Mouse (Mus musculus): ENCODE results near the gene Fam83d. TPM values are rescaled to one million over a fixed set of nuclear protein-coding genes. Genes with fewer than 3 reads are reported as not detected.

Fam83d gene
- 47.1 and 54.1 TPM in 2 replicates for polyA plus RNA-seq (2014; fragmentation: Nextera tagmentation; extraction: Ambion mirVana)

- peak within 1 kb of the TSS; percentile 57; the same call in 1 of the 2 replicates for H3K27ac ChIP-seq (replicated peaks; ENCODE audit: low read depth, low read length)
- H3K4me2 ChIP-seq (ENCODE audit: low read depth, low read length) = peak within 1 kb of the TSS; percentile 86
- peak within 1 kb of the TSS; percentile 79 for H3K4me3 ChIP-seq (ENCODE audit: low read depth, low read length)
- H3K9ac ChIP-seq (replicated peaks; ENCODE audit: low read length) = peak within 1 kb of the TSS; percentile 75
- DNase-seq (ENCODE audit: low spot score) = peak; percentile 97
- WGBS = under 1% methylated on average over 48 of the region's 48 CpGs
- no peaks in the 10 kb centered on the region for H3K9me3 ChIP-seq (replicated peaks; ENCODE audit: control insufficient read depth, low read length)
- peak; percentile 97 for ATAC-seq (replicated peaks; ENCODE audit: insufficient number of reproducible peaks, low FRiP score, low TSS enrichment, low read depth)
- no peaks in the 10 kb centered on the region for H3K27me3 ChIP-seq (ENCODE audit: control insufficient read depth, insufficient read depth, low read length)
- no peaks in the 10 kb centered on the region; the same call in 1 of the 2 replicates for H3K36me3 ChIP-seq (replicated peaks; ENCODE audit: control insufficient read depth, insufficient read depth, low read depth, low read length)
- H3K4me1 ChIP-seq (ENCODE audit: control insufficient read depth, insufficient read depth, low read length) = no peaks in the 10 kb centered on the region; the same call in 1 of the 2 replicates
These were observed at the start of gene Fam83d for GRCm38 (mm10) chr2:158767742-158768339. TSS of gene Fam83d (plus strand) at chr2:158768093.

- no peaks in the 10 kb centered on the region for H3K4me1 ChIP-seq (ENCODE audit: control insufficient read depth, insufficient read depth, low read length)
- no peak overlapping the region for H3K4me2 ChIP-seq (ENCODE audit: low read depth, low read length)
- ATAC-seq (replicated peaks; ENCODE audit: insufficient number of reproducible peaks, low FRiP score, low TSS enrichment, low read depth) = no peak
- no peaks in the 10 kb centered on the region for H3K9me3 ChIP-seq (replicated peaks; ENCODE audit: control insufficient read depth, low read length)
- H3K4me3 ChIP-seq (ENCODE audit: low read depth, low read length) = no peak overlapping the region
- no peaks in the 10 kb centered on the region for H3K36me3 ChIP-seq (replicated peaks; ENCODE audit: control insufficient read depth, insufficient read depth, low read depth, low read length)
- DNase-seq (ENCODE audit: low spot score) = no peak
- no peak overlapping the region for H3K9ac ChIP-seq (replicated peaks; ENCODE audit: low read length)
- WGBS = 88% methylated on average over 12 of the region's 12 CpGs
- no peaks in the 10 kb centered on the region for H3K27me3 ChIP-seq (ENCODE audit: control insufficient read depth, insufficient read depth, low read length)
- H3K27ac ChIP-seq (replicated peaks; ENCODE audit: low read depth, low read length) = no peak overlapping the region
These were observed 48.9 kb upstream of the Fam83d start for GRCm38 (mm10) chr2:158718816-158719549.

- DNase-seq (ENCODE audit: low spot score) = no peak
- no peaks in the 10 kb centered on the region for H3K9me3 ChIP-seq (replicated peaks; ENCODE audit: control insufficient read depth, low read length)
- no peak overlapping the region for H3K9ac ChIP-seq (replicated peaks; ENCODE audit: low read length)
- no peaks in the 10 kb centered on the region for H3K4me1 ChIP-seq (ENCODE audit: control insufficient read depth, insufficient read depth, low read length)
- no peak overlapping the region for H3K4me2 ChIP-seq (ENCODE audit: low read depth, low read length)
- H3K4me3 ChIP-seq (ENCODE audit: low read depth, low read length) = no peak overlapping the region
- no peak overlapping the region for H3K27ac ChIP-seq (replicated peaks; ENCODE audit: low read depth, low read length)
- H3K36me3 ChIP-seq (replicated peaks; ENCODE audit: control insufficient read depth, insufficient read depth, low read depth, low read length) = no peaks in the 10 kb centered on the region
- 79% methylated on average over 16 of the region's 16 CpGs for WGBS
- H3K27me3 ChIP-seq (ENCODE audit: control insufficient read depth, insufficient read depth, low read length) = no peaks in the 10 kb centered on the region
- no peak for ATAC-seq (replicated peaks; ENCODE audit: insufficient number of reproducible peaks, low FRiP score, low TSS enrichment, low read depth)
These were observed 47.0 kb upstream of the Fam83d start for GRCm38 (mm10) chr2:158720715-158721370.

- no peak for ATAC-seq (replicated peaks; ENCODE audit: insufficient number of reproducible peaks, low FRiP score, low TSS enrichment, low read depth)
These were observed 46.4 kb upstream of the Fam83d start for GRCm38 (mm10) chr2:158721481-158721880.

GRCm38 (mm10) chr2:158722135-158722534 is 45.8 kb upstream of the Fam83d start:
- Histone ChIP-seq H3K4me3 (ENCODE audit: low read depth, low read length) (no peak overlapping the region), H3K27ac (replicated peaks; ENCODE audit: low read depth, low read length) (no peak overlapping the region), H3K9me3 (replicated peaks; ENCODE audit: control insufficient read depth, low read length) (no peaks in the 10 kb centered on the region), H3K9ac (replicated peaks; ENCODE audit: low read length) (no peak overlapping the region), H3K4me2 (ENCODE audit: low read depth, low read length) (no peak overlapping the region), H3K36me3 (replicated peaks; ENCODE audit: control insufficient read depth, insufficient read depth, low read depth, low read length) (no peaks in the 10 kb centered on the region), H3K4me1 (ENCODE audit: control insufficient read depth, insufficient read depth, low read length) (no peaks in the 10 kb centered on the region), H3K27me3 (ENCODE audit: control insufficient read depth, insufficient read depth, low read length) (no peaks in the 10 kb centered on the region)
- 71% methylated on average over 4 of the region's 4 CpGs for WGBS
- no peak for DNase-seq (ENCODE audit: low spot score)
- no peak for ATAC-seq (replicated peaks; ENCODE audit: insufficient number of reproducible peaks, low FRiP score, low TSS enrichment, low read depth)

More at GRCm38 (mm10) chr2:158721481-158721880, 46.4 kb upstream of the Fam83d start:
- Histone ChIP-seq H3K27me3 (ENCODE audit: control insufficient read depth, insufficient read depth, low read length) (no peaks in the 10 kb centered on the region), H3K9ac (replicated peaks; ENCODE audit: low read length) (no peak overlapping the region), H3K9me3 (replicated peaks; ENCODE audit: control insufficient read depth, low read length) (no peaks in the 10 kb centered on the region), H3K4me3 (ENCODE audit: low read depth, low read length) (no peak overlapping the region), H3K4me1 (ENCODE audit: control insufficient read depth, insufficient read depth, low read length) (no peaks in the 10 kb centered on the region), H3K36me3 (replicated peaks; ENCODE audit: control insufficient read depth, insufficient read depth, low read depth, low read length) (no peaks in the 10 kb centered on the region), H3K27ac (replicated peaks; ENCODE audit: low read depth, low read length) (no peak overlapping the region), H3K4me2 (ENCODE audit: low read depth, low read length) (no peak overlapping the region)
- DNase-seq (ENCODE audit: low spot score) = no peak
- 61% methylated on average over 3 of the region's 3 CpGs for WGBS

- WGBS = 49% methylated on average over 6 of the region's 6 CpGs
- DNase-seq (ENCODE audit: low spot score) (no peak), ATAC-seq (replicated peaks; ENCODE audit: insufficient number of reproducible peaks, low FRiP score, low TSS enrichment, low read depth) (no peak)
- Histone ChIP-seq H3K27me3 (ENCODE audit: control insufficient read depth, insufficient read depth, low read length) (no peaks in the 10 kb centered on the region), H3K36me3 (replicated peaks; ENCODE audit: control insufficient read depth, insufficient read depth, low read depth, low read length) (no peaks in the 10 kb centered on the region), H3K4me3 (ENCODE audit: low read depth, low read length) (no peak overlapping the region), H3K27ac (replicated peaks; ENCODE audit: low read depth, low read length) (no peak overlapping the region), H3K4me1 (ENCODE audit: control insufficient read depth, insufficient read depth, low read length) (no peaks in the 10 kb centered on the region), H3K4me2 (ENCODE audit: low read depth, low read length) (no peak overlapping the region), H3K9me3 (replicated peaks; ENCODE audit: control insufficient read depth, low read length) (no peaks in the 10 kb centered on the region), H3K9ac (replicated peaks; ENCODE audit: low read length) (no peak overlapping the region)
These were observed 44.8 kb upstream of the Fam83d start for GRCm38 (mm10) chr2:158722991-158723551.

- 61% methylated on average over 6 of the region's 6 CpGs for WGBS
- Histone ChIP-seq H3K4me2 (ENCODE audit: low read depth, low read length) (no peak overlapping the region), H3K9ac (replicated peaks; ENCODE audit: low read length) (no peak overlapping the region), H3K27me3 (ENCODE audit: control insufficient read depth, insufficient read depth, low read length) (no peaks in the 10 kb centered on the region), H3K4me3 (ENCODE audit: low read depth, low read length) (no peak overlapping the region), H3K27ac (replicated peaks; ENCODE audit: low read depth, low read length) (no peak overlapping the region), H3K36me3 (replicated peaks; ENCODE audit: control insufficient read depth, insufficient read depth, low read depth, low read length) (no peaks in the 10 kb centered on the region), H3K9me3 (replicated peaks; ENCODE audit: control insufficient read depth, low read length) (no peaks in the 10 kb centered on the region), H3K4me1 (ENCODE audit: control insufficient read depth, insufficient read depth, low read length) (no peaks in the 10 kb centered on the region)
- no peak for ATAC-seq (replicated peaks; ENCODE audit: insufficient number of reproducible peaks, low FRiP score, low TSS enrichment, low read depth)
- no peak for DNase-seq (ENCODE audit: low spot score)
These were observed 44.1 kb upstream of the Fam83d start for GRCm38 (mm10) chr2:158723806-158724205.
